Mouse (Mus musculus) lung, embryonic 15.5 days (tissue): ENCODE measurements around the gene Depp1. TPM values are rescaled to one million over a fixed set of nuclear protein-coding genes. Genes with fewer than 3 reads are reported as not detected.

ENCODE experiments used
- ATAC-seq: fragments of 200-750 bp; cut with Nextera tagmentation; 2 replicates; pipeline ENCODE4 v1.8.0; 2017; ENCODE audit warnings: moderate number of reproducible peaks, borderline replicate concordance; ENCODE audit not compliant: low FRiP score, low TSS enrichment; ENCODE audit errors: extremely low read depth
- H3K27ac ChIP-seq: fragments of 300-500 bp; sonication (generic); 2 replicates; pipeline ENCODE4 v1.5.1; 2015; ENCODE audit warnings: moderate library complexity, mild to moderate bottlenecking, inconsistent platforms
- H3K27me3 ChIP-seq: fragments of 300-500 bp; sonication (generic); 2 replicates; pipeline ENCODE4 v1.6.1; 2015; ENCODE audit warnings: inconsistent platforms
- H3K36me3 ChIP-seq: fragments of 300-500 bp; sonication (generic); 2 replicates; pipeline ENCODE4 v1.6.1; 2015; ENCODE audit warnings: inconsistent platforms
- H3K4me1 ChIP-seq: fragments of 300-500 bp; sonication (generic); 2 replicates; pipeline ENCODE4 v1.6.1; 2015; ENCODE audit warnings: inconsistent platforms
- H3K4me2 ChIP-seq: fragments of 300-500 bp; sonication (generic); 2 replicates; pipeline ENCODE4 v1.6.1; 2015; ENCODE audit warnings: inconsistent platforms, mild to moderate bottlenecking, moderate library complexity
- H3K4me3 ChIP-seq: fragments of 300-500 bp; sonication (generic); 2 replicates; pipeline ENCODE4 v1.5.1; 2015; ENCODE audit warnings: mild to moderate bottlenecking, inconsistent platforms
- H3K9ac ChIP-seq: fragments of 300-500 bp; sonication (generic); 2 replicates; pipeline ENCODE4 v1.6.1; 2015; ENCODE audit warnings: inconsistent platforms
- H3K9me3 ChIP-seq: fragments of 300-500 bp; sonication (generic); 2 replicates; pipeline ENCODE4 v1.6.1; 2016; ENCODE audit warnings: inconsistent platforms
- WGBS: fragments of 180-500 bp; shearing (Covaris S2); methylation state at CpG from one replicate; pipeline ENCODE4 v1.1.7; 2015; 5-methylcytosine and 5-hydroxymethylcytosine counted together
- microRNA-seq: library from miRNA; unstranded; fragments of <30 nt; microRNA quantifications from one replicate; pipeline ENCODE4, GENCODE M21; 2016
- polyA plus RNA-seq: library from polyadenylated mRNA; unstranded; fragments of >200 nt; fragmentation: Nextera tagmentation; extraction: Ambion mirVana; gene quantifications from 2 replicates; pipeline ENCODE4 v1.2.1, GENCODE M21; 2015

Depp1 gene
- polyA plus RNA-seq, 1 experiment from 2014 or later: 38.0 TPM

DNA sequence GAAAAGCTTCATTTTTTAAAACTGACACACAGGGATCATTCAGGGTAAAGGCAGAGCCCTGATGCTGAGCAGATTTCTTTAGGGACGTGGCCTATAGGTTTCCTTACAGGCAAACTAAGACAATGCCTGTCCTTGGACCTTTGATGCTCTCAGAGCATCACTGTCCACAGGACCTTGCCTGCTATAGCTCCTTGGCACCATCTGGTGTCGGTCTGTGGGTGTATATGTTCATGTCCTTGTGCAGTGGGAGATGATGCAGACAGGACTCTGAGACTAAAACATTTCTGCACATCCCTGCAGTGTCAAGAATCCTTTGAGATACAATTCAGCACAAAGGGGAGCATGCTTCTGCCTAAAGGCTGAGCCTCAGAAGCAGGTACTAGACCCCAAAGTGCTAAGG, 47.0 kb downstream of the Depp1 start:
- Histone ChIP-seq H3K4me3 (no peak overlapping the region), H3K4me2 (no peak overlapping the region), H3K9ac (no peak overlapping the region), H3K36me3 (no peaks in the 10 kb centered on the region), H3K27me3 (no peaks in the 10 kb centered on the region), H3K9me3 (no peaks in the 10 kb centered on the region), H3K4me1 (no peaks in the 10 kb centered on the region), H3K27ac (no peak overlapping the region)
- WGBS: 48% methylated on average over 2 of the region's 2 CpGs
- no peak for ATAC-seq

DNA sequence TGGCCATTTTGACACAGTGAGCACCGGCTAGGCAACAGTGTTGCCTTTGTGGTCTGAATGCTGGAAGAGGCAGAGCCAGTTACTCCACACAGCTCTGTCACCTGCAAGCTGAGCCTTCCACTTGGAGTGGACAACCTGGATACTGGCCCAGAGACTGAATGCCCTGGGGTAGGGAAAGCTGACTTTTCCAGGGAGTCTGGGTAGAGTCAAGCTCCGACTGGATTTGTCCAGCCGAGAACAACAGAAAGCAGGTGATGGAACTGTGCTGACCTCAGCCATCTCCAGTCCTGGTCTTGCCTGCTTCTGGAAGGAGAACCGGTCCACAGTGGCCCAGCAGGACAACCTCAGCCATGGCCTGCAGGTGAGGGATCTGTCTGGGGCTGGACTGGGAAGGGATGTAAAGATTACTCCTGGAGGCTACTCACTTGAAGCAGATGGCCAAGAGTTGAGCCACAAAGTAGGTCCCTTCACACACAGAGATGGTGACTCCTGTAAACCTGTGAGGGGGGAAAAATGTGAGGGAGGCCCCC, 47.6 kb downstream of the Depp1 start:
- 89% methylated on average over 4 of the region's 4 CpGs for WGBS

DNA sequence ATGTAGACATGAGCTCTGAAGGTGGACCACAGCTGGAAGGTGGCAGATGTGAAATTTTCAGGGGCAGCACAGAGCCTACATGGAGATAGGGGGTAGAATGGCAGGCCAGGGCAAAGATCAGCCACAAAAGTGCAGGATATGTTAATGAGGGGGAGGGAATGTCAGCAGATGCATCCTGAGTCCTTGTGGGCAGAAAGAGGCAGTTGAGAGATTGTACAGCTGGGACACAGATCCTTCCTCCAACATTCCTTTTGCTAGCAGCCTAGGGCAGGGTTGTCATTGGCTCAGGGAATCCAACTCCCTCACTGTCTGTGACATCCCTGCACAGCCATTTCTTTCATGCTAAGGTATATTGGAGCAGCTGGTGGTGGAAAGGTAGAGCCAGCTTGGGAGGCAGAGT, 50.4 kb downstream of the Depp1 start:
- Histone ChIP-seq H3K27ac (no peak overlapping the region), H3K36me3 (no peaks in the 10 kb centered on the region), H3K9ac (no peak overlapping the region), H3K9me3 (no peaks in the 10 kb centered on the region), H3K4me3 (no peak overlapping the region), H3K4me1 (no peaks in the 10 kb centered on the region), H3K27me3 (no peaks in the 10 kb centered on the region), H3K4me2 (no peak overlapping the region)
- no peak for ATAC-seq

More for the DNA sequence above, 47.6 kb downstream of the Depp1 start:
- H3K4me2 ChIP-seq: no peak overlapping the region
- no peak overlapping the region for H3K27ac ChIP-seq
- H3K4me1 ChIP-seq: no peaks in the 10 kb centered on the region
- H3K36me3 ChIP-seq: no peaks in the 10 kb centered on the region
- no peaks in the 10 kb centered on the region for H3K9me3 ChIP-seq
- H3K27me3 ChIP-seq: no peaks in the 10 kb centered on the region
- ATAC-seq: no peak
- H3K4me3 ChIP-seq: no peak overlapping the region
- H3K9ac ChIP-seq: no peak overlapping the region

Small RNAs within 50 kb of the gene (microRNA-seq; reads per million reads assigned to microRNA genes)
- gene Mir7043: not detected

Other genes starting within 250 kb of the Depp1 start
- 0.84 and 1.0 TPM in 2 replicates for gene Alox5, start 189.4 kb upstream of the Depp1 start, polyA plus RNA-seq
- gene Olfr211, start 161.5 kb upstream of the Depp1 start, polyA plus RNA-seq: not detected in 2 replicates
- gene Olfr212, start 144.1 kb upstream of the Depp1 start, polyA plus RNA-seq: not detected in 2 replicates
- gene Olfr213, start 112.2 kb upstream of the Depp1 start, polyA plus RNA-seq: not detected in 2 replicates
- 0.36 and 0.78 TPM in 2 replicates for gene Gm5580, start 99.5 kb upstream of the Depp1 start, polyA plus RNA-seq
- not detected in 2 replicates for gene Olfr214, start 96.4 kb upstream of the Depp1 start, polyA plus RNA-seq
- not detected in 2 replicates for gene Olfr215, start 66.4 kb upstream of the Depp1 start, polyA plus RNA-seq
- 162 and 169 TPM in 2 replicates for gene Zfp422, start 21.6 kb upstream of the Depp1 start, polyA plus RNA-seq
- 6.0 TPM in 2 replicates for gene Rassf4, start 23.3 kb downstream of the Depp1 start, polyA plus RNA-seq
- 0.01 and 0.05 TPM in 2 replicates for gene Tmem72, start 66.3 kb downstream of the Depp1 start, polyA plus RNA-seq